Mouse (Mus musculus): ENCODE results near the gene Chchd1. TPM values are rescaled to one million over a fixed set of nuclear protein-coding genes. Genes with fewer than 3 reads are reported as not detected.
"Not testable (repeated sequence)": the region's sequence is repeated elsewhere in the genome, so short reads cannot be mapped to it uniquely, and the experiment has no call there.

Chchd1 gene
- total RNA-seq, 2 experiments from 2014 or later = 48.8 to 50.0 TPM

DNA sequence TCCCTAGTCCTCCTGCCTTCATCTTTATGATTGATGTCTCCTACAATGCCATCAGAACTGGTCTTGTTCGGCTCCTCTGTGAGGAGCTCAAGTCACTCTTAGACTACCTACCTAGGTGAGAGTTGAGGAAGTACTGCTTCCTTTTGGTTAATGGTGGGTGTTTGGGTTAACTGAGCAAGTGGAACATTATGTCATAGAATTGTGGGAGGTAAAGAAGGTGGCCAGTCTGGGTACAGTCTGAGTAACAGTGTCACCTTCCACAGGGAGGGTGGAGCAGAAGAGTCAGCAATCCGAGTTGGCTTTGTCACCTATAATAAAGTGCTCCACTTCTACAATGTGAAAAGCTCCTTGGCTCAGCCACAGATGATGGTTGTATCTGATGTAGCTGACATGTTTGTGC lies 13.8 kb upstream of the Chchd1 start:
- DNase-seq = no peak

DNA sequence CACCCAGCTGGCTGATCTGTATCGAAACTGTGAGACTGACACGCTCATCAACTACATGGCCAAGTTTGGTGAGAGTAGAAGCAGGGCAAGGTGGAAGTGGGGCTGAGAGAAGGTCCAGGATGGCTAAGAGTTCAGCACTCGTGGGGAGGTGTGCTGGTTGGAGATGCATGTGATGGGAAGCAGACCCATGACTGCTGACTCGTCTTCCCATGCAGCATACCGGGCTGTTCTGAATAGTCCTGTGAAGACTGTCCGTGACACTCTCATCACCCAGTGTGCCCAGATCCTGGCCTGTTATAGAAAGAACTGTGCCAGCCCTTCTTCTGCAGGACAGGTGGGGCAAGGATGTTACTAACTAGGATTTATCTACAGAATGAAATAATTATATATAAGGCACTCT lies 11.0 kb upstream of the Chchd1 start:
- no peak for DNase-seq

DNA sequence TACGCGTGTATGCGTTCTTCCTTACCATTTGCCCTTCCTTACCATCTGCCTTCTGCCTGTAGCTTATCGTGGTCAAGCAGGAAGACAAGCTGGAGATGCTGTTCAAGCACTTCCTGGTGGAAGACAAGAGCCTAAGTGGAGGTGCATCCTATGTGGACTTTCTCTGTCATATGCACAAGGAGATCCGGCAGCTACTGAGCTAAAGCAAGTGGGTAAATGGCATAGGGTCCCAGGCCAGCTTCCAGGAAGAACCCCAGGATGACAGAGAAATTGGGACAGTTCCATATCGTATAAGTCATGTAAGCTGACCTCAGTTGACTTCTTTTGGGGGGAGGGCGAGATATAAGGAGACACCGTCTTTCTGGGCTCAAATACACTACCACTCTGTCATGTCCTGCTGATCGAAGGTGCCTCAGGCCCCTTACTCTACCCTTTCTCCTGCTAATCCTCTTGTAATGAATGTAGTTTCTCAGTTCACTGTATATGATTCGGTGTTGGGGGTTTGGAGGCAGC lies 9.2 kb upstream of the Chchd1 start:
- DNase-seq = no peak

DNA sequence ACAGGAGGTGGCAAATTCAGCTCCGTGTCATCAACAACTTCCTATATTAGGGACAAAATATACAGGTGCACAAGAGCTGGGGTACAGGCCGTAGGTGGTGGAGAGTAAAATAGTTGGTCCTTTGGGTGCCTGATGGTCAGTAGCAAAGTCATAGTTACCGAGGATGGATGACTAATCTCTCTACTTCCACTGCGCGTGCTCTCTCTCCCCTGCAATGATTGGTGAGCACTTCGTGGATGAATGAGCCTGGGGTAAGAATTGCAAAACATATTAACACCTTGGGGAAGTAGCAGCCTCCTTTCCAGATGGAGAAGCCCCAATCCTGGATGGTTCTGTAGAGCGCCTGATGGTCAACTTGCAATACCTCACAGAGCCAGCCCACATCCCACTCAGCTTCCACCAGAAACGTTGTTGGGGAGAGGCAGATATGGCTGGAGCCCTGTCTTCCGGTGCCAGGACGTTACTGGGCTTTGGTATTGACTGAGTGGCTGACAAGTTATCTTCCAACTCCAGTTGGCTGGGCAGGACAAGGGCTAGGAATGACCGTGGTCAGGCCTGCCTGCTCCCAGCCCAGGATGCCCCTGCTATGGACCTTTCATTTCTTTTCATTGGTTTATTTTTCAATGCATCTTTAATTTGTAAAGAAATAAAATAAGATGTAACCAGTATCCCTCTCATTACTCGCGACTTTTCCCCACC lies 8.5 kb upstream of the Chchd1 start:
- DNase-seq = no peak

DNA sequence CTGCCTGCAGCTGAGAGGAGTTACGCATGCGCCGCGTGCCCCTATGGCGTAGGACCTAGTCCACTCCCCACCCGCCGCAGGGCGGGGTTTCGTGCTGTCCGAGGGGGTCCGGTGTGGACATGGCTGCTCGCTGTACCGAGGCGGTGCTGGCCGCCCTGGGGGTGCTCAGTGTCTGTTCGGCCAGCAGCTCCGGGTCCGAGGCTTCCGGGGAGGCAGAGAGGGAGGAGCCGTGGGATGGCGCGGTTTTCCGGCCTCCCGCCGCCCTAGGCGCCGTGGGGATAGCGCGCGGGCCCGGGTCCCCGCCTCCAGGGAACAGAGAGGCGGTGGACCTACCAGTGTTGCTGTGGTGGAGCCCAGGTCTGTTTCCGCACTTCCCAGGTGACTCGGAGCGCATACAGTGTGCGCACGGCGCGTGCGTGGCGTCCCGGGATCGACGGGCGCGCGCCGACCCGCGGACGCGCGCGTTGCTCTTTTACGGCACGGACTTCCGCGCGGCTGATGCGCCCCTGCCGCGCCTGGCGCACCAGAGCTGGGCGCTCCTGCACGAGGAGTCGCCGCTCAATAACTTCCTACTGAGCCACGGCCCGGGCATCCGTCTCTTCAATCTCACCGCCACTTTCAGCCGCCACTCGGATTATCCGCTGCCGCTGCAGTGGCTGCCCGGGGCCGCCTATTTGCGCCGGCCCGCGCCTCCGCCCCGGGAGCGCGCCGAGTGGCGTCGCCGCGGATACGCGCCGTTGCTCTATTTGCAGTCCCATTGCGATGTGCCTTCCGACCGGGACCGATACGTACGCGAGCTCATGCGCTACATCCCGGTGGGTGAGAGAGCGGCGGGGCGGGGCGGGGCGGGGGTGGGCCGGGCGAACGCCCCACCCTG lies 7.7 kb upstream of the Chchd1 start, which contains the start of gene Fut11:
TSS of gene Fut11 (plus strand) at position 85 of the 877 bp plus-strand sequence.
- peak; percentile 80 to 86 for DNase-seq

DNA sequence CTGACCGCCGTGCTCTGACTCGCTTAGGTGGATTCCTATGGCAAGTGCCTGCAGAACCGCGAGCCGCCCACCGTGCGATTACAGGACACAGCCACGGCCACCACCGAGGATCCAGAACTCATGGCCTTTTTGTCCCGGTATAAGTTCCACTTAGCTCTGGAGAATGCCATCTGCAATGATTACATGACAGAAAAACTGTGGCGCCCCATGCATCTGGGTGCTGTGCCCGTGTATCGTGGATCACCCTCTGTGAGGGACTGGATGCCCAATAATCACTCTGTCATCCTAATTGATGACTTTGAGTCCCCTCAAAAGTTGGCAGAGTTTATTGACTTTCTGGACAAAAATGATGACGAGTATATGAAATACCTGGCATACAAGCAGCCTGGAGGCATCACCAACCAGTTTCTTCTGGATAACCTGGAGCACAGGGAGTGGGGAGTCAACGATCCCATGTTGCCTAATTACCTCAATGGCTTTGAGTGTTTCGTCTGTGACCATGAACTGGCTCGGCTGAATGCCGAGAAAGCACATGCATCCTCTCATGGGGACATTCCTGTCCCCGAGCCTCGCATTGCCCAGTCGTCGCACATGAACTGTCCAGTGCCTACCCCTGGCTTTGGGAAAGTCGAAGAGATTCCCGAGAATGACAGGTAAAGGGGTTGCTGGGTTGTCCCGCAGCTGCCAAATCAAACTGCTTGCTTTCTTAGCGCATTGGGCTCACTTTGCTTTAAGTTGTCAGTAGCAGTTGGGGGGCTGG lies 6.9 kb upstream of the Chchd1 start:
- peak in 1 of 2 experiments; percentile 27 for DNase-seq

DNA sequence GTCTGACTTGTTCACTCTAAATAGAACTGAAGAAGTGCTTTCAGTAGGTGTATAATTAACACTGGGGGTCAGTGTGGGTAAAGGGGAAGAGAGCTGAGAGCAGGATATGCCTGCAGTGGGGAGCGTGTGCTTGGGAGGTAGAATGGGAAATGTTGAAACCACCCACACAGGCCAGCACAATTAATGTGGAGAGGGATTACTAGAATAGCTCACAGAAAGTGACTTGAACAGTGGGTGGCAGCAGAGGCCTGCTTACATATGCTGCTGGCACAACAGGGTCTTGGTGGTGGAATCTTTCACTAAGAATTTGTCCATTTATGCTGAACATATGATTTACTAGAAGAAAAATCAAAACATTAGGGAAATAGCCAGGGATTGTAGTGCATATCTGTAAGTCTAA lies 5.8 kb upstream of the Chchd1 start:
- peak; percentile 42 to 58 for DNase-seq

- no peak for DNase-seq
Measured at GRCm38 (mm10) chr14:20698515-20698914, 4.3 kb upstream of the Chchd1 start.

GRCm38 (mm10) chr14:20700362-20700761 lies 2.4 kb upstream of the Chchd1 start:
- no peak for DNase-seq

DNA sequence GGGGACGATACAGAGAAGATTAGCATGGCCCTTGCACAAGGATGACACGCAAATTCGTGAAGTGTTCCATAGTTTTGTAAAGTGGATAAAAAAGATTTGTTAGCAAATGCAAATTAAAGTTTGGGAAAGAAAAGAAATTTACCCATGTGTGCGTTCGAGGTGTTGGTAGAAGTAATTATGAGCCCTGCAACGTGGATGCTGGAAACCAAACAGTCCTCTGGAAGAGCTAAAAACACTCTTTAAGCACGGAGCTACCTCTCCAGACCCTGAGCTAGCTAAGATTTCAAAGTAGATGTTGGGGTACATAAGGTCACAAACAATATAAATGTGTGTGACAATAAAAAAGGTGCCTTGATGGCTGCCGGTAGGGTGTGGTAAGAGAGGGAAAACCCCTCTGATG lies 1.3 kb upstream of the Chchd1 start:
- no peak for DNase-seq

DNA sequence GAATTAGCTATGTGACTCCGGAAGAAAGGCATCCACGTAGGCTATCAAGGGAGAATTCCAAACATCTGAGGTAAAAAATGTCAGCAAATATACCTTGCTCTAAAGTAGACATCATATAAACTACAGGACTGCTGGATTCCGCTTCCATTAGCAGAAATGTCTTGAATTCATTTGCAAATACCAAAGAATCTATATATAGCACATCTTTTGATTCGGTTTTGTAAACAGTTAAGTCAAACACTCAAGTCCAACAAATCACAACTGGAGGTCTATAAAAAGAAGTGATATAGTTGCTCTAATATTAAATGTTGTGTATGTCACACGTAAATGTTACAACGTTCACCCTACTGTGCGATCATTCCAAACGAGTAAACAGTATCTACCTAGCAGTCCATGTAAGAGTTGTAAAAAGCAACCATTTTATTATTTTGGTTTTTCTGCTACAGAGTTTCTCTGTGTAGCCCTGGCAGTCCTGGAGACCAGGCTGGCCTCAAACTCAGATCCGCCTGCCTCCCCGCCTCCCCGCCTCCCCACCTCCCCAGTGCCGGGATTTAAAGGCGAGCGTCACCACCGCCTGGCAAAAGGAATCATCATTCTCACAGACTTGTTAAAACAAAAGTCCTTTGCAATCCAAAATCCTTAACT lies 588 bp upstream of the Chchd1 start:
- no peak for DNase-seq

DNA sequence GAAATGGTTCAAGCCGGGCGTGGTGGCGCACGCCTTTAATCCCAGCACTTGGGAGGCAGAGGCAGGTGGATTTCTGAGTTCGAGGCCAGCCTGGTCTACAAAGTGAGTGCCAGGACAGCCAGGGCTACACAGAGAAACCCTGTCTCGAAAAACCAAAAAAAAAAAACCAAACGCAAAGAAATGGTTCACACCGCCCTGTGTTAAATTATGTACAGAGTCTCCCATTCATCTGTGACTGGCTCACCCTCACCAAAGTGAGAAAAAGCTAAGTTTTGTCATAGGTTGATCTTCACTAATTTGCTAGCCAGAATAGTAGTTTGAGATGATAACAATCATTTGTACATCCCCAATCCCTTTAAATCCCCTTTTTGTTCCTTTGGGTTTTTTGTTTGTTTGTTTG lies 655 bp downstream of the Chchd1 start:
- not testable (repeated sequence) for DNase-seq

- peak; percentile 92 to 93 for DNase-seq
Measured at GRCm38 (mm10) chr14:20707201-20708190, 4.7 kb downstream of the Chchd1 start, which contains the start of gene Zswim8. Gene Zswim8 (plus strand): TSS chr14:20707552.

DNA sequence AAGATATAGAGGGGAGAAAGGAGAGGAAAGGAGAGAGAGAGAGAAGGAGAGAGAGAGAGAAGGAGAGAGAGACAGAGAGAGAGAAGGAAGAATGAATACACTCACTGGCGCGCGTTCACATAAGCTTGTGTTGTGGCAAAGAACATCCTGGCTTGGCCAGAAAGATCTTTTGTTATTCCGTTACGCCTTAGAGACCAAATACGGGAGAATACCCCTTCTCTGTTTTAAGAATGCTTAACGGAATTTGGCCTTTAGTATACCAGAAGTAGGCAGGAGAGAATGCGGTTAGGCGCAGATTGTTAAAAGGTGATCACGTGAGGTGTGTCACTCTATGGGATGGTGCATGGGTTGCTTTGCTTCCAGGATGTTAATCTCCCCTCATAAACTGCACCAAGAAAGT lies 5.4 kb downstream of the Chchd1 start:
- DNase-seq = no peak

GRCm38 (mm10) chr14:20713832-20714231 lies 11.0 kb downstream of the Chchd1 start:
- DNase-seq = no peak

GRCm38 (mm10) chr14:20718443-20718842 lies 15.6 kb downstream of the Chchd1 start:
- no peak for DNase-seq

DNA sequence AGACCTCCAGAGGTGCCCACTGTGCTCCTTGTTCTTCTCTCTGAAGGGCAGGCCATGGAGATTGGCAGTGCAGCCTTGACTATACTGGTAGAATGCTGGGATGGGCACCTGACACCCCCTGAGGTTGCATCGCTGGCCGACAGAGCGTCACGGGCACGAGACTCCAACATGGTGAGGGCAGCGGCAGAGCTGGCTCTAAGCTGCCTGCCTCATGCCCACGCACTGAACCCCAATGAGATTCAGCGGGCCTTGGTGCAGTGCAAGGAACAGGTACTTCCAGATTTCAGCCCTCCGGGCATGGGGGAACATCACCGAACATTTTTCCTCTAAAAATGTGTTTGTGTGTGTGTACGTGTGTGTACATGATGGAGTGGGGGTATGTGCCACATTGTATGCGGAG lies 17.0 kb downstream of the Chchd1 start:
- DNase-seq = no peak

GRCm38 (mm10) chr14:20721371-20721770 lies 18.6 kb downstream of the Chchd1 start:
- DNase-seq = no peak

DNA sequence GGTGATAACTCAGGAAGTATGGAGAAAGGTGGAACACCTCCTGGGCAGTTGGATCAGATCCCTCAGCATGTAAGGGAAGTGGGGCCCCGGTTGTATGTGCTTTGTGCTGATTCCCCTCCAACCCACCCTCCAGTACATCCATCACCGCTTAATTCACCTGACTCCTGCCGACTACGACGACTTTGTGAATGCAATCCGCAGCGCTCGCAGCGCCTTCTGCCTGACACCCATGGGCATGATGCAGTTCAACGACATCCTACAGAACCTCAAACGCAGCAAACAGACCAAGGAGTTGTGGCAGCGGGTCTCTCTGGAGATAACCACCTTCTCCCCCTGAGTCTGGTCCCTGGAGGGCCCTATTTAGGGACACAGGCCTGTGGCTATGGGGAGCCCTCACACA lies 20.2 kb downstream of the Chchd1 start:
- no peak for DNase-seq

DNA sequence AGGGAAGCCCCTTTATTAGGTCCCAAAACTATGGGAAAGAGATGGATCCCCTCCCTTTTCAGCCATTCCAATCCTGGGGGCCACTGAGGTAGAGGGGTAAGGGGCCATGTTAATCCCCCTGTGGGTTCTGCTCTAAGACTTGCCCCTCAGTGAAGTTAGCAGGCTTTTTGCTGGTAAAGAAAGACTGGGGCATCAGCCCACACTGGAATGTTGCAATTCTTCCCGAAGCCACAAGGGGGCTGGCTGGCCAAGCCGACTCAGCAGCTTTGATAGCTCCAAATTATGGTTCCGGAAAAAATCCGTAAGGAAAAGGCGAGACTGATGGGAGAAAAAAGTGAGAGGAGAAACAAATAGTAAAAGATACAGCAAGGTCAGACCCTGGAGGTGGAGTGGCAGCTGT lies 21.2 kb downstream of the Chchd1 start:
- DNase-seq = peak; percentile 62 to 71
